Mouse (Mus musculus) brain, adult 2 months (tissue): ENCODE data around the gene Hoxa9.

Experiments
- DNase-seq: peaks from one replicate; pipeline ENCODE4 v3.0.0; 2011; ENCODE audit warnings: low read depth, low spot score

Gene Hoxa9

DNA sequence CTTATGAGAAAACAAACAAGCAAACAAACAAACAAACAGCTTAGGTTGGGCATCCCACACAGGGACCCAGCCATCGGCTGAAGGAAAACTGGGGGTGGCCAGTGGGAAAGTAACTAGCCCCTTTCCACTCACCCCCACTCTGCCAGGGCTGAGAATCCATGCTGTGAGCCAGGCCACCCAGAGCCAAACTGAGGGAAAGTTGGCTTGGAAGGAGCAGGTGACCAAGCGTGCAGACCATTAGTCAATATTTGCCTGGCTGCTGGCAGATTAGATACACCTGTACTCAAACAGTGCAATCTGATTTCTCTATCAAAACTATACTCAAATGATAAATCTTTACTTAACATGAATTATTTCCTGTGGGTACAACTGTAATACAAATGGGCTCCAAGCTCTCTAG, 48.9 kb downstream of the Hoxa9 start:
- no peak for DNase-seq

DNA sequence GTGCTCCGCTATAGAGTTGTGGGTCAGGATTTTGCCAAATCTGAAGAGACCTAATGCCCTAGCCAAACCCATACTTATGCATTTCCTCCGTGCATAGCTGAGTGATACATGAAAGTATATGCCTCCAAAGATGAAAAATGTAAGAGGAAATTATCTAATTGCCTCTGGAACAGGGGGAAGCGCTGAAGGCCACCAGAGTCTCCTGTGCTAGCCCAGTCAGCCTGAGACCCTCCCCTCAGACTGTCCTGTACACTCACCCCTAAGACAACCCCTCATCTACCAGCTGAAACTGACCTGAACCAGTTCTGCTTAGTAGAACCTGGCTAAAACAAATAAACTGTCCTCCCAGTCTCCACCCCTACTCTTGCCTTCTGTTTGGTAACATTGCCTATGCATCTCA, 50.2 kb downstream of the Hoxa9 start:
- DNase-seq, result no peak

DNA sequence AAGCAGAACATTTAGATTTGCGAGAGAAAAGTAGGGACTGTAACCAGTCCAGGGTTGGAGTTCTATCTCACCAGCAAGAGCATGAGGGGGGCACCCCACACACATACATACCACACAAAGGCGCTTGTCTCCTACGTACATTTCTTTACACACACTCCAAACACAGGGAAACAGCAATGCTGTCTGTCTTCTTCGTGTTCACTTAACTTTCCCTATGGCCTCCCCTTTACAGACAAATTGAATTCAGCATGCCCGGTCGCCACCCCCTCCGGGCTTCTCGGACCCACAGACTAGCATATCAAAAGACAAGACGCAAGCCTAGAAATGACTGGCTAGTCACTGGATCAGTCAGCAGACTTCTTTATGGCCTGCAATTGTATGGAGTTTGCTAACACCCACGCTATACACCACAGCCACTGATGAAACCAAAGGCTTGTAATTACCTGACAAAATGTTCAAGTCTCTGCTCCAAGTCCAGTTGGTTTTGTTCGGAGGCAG, 50.6 kb downstream of the Hoxa9 start:
- DNase-seq, result no peak

DNA sequence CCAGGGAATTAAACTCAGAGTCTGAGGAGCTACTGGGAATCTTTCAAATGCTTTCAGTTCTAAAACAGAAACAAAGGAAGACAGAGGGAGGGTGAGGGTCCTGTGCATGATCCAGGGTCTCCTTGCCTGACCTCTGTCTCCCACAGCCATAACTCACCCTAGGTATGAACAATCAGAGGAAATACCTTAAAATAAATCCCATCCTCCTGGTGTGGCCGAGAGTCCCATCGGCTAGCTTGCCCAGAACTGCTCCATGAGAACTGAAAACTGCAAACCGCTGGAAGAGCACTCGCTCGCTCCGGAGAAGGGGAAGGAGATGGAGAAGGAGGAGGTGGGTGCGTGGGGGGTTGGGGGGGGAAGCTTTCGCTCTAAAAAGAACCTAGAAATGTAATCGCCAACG, 51.2 kb downstream of the Hoxa9 start:
- no peak for DNase-seq

DNA sequence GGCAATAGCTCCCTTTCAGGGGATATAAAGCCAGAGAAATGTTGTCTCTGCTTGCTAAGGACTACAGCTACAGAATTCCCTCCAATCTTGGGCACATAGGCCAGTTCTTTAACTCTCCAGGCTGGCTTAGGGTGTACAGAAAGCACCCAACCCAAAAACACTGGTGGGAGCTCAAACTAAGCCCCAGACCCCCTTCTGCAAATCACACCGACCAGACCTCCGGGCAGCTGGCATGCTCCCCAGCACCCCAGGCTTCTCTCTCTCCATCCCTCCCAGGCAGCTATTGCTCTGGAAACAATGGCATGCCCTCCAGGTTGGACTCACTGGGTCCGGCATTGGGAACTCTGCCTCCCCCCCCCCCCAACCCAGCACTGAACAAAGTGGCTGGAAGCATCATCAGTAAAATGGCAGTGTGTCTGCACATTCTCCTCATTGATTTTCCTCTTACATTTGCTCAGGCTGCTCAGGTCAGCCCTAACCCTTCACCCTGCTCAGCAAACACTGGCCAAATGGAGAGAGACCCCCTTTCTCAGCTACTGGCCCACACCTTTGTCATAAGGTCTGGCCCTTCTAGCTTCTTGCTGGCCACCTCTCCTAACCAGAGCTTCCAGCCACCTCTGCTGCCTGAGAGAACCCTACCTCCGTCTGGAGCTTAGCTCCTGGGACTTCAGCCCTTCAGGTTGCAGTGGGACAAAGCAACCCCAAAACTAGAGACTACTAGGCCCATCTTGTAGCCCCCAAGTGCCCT, 51.8 kb downstream of the Hoxa9 start:
- no peak for DNase-seq

DNA sequence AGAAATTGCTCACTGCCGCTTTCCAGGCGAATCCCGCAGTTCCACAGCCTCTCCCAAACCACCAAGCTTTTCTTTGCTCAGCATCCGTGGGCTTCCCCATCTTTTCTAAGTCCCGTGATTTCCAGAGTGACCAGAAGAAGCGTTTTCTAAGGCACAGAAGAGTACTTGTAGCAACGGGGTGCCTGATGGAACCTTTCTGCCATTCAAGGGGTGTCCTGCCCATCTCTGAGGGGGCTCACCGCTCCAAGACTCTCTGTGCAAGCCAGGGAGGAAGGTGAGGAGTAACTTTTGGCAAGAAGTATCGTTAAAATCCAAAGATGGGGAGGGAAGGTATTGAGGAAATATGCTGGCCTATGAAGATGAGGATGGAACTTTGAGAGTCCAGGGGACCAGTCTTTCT, 53.1 kb downstream of the Hoxa9 start:
- no peak for DNase-seq

DNA sequence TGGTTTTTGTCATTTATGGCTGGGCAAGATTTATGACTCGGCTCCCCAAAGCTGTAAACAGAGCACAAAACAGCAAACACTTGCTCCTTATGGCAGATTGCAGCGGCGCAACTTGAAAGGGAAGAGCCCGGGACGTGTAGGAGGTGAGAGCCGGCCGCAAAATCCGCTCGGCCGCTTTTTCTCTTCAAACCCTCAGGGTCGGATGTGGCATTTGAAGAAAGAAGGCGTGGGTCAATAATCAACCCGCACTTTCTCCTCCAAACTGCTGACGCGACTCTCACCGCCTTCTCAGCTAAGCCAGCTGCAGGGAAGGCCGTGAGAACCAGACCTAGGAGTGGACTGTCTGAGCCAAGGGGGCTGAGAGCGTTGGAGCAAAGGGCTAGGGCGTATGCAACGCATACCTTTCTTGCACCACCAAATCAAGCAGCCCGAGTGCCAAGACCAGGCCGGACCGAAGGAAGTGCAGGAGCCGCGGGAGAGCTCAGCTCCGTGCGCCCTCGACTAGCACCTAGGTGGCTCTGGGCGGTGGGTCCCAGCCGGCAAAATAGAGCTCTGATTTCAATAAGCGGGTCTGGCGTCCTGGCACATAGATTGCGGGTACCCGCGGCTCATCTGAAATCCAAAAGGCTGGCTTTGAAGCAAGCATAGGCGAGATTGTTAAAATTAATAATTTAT, 53.7 kb downstream of the Hoxa9 start, which contains the start of gene 5730596B20Rik:
Gene 5730596B20Rik (plus strand): TSS at position 438 of the 675 bp plus-strand sequence.
- DNase-seq, result no peak

DNA sequence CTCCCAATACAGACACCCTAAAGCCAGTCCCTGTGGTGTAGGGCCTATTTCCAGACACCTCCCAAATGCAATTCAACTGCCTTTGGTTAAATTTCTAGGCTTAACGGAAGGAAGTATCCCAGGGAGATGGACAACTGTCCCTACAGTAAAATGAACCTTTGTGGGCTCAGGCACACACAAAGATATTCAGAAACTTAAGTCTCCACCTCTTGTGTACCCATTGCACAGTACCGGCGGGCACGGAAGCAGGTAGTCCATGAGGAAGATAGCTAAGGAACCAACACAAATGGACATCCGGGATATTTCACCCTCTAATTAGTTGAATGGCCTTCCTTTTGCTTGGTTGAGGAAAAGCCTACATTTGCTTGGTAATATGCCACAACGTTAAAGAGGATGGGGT, 54.5 kb downstream of the Hoxa9 start:
- no peak for DNase-seq

DNA sequence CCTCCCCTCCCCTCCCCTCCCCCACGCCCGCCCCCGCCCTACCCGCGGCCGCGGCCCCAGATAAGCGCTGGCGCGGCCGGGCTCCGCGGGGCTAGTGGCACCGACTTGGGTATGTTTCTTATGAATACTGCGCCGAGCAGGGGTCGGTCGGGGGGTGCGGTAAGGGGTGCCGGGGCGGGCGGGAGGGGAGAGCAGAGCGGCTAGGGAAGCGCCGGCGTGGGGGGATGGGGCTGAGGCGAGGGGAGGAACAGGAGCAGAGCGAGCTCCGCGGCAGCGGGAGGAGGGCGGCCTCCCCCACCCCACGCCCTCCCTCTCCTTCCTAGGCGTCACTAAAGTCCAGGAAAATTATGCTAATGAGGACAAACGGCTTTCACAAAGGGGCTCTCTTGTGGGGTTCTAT, 55.0 kb downstream of the Hoxa9 start:
- no peak for DNase-seq

DNA sequence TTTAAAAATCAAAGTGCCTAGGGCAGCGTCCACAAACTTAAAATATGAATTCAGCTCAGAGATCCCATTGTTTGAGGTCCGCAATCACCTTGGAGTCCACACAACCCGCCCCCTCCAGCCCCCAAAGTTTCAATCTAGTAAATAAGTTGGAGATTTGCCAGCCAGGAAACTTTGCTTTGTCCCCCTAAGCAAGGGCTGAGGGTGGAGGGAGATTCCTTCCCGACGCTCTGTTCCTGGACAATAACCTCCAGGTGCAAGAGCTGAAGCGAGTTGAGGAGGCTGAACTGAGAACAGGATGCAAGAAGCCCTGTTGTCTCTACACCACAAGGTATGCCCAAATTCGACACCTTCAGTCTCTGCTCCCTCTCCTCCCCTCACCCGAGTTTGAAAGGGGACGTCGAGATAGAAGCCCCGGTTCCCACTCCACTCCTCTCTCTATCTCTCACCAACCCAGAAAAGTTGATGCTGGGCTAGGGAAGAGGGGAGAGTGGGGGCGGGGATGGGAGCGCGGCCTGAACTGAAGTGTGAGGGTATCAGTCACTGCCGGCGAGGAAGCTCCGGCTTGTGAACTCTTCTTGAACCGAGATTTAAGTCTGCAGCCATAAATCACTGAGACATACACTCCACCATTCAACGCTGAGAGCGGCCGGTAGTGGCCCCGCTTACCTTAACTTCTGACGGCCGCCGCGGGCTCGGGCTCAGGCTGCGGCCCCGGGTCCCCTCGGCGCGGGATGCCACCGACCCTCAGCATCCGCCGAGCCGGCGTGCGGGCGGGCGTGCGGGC, 55.7 kb downstream of the Hoxa9 start:
- DNase-seq, result no peak

DNA sequence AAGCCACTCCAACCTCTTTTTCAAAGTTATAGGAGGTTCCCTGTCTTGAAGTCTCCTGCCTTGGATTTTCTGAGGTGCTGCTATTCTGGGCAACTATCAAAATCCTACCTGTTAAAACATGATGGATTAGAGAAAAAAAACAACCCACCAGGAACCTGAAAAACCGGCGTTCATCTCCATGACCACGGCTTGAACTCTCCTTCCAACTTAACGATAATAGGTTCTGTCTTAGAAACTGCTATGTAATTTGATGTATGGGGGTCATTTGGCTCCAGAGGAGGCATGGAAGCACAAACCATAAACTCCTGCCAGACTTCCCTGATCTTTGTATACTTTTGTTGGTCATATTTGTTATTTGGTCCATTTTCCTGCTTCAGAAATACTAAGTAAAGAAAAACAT, 57.2 kb downstream of the Hoxa9 start:
- no peak for DNase-seq
